Mouse (Mus musculus): ENCODE measurements around the gene Fam166b. TPM values are rescaled to one million over a fixed set of nuclear protein-coding genes. Genes with fewer than 3 reads are reported as not detected.

Gene Fam166b
- polyA plus RNA-seq, 2 experiments from 2014 or later: not detected

- ATAC-seq: no peak
Observed at GRCm38 (mm10) chr4:43379601-43380000, 49.3 kb downstream of the Fam166b start.

Other genes with a start within 250 kb of the Fam166b start
- gene Atp8b5, start 162.0 kb downstream of the Fam166b start, polyA plus RNA-seq (2017; shearing (Covaris generic)): not detected
- gene Rusc2, start 47.2 kb downstream of the Fam166b start, polyA plus RNA-seq (2017; shearing (Covaris generic)): not detected
- 1 to 10 TPM in 1 of 2 experiments, under 1 TPM in 1; 0.37 to 1.7 TPM for gene Tesk1, start 12.8 kb upstream of the Fam166b start, polyA plus RNA-seq (2017; shearing (Covaris generic))
- gene Cd72, start 25.5 kb upstream of the Fam166b start, polyA plus RNA-seq (2017; shearing (Covaris generic)): 100 to 1,000 TPM; 132 to 166 TPM
- gene Sit1, start 54.6 kb upstream of the Fam166b start, polyA plus RNA-seq (2017; shearing (Covaris generic)): 100 to 1,000 TPM; 144 to 199 TPM
- 10 to 100 TPM; 64.0 to 76.0 TPM for gene Ccdc107, start 63.8 kb upstream of the Fam166b start, polyA plus RNA-seq (2017; shearing (Covaris generic))
- gene Arhgef39, start 70.6 kb upstream of the Fam166b start, polyA plus RNA-seq (2017; shearing (Covaris generic)): 1 to 10 TPM; 4.9 to 8.3 TPM
- 1 to 10 TPM in 1 of 2 experiments, under 1 TPM in 1; 0.32 to 1.5 TPM for gene Car9, start 77.8 kb upstream of the Fam166b start, polyA plus RNA-seq (2017; shearing (Covaris generic))
- not detected for gene Tpm2, start 94.6 kb upstream of the Fam166b start, polyA plus RNA-seq (2017; shearing (Covaris generic))
- 100 to 1,000 TPM; 114 to 125 TPM for gene Creb3, start 133.2 kb upstream of the Fam166b start, polyA plus RNA-seq (2017; shearing (Covaris generic))
- gene Tln1, start 133.6 kb upstream of the Fam166b start, polyA plus RNA-seq (2017; shearing (Covaris generic)): 100 to 1,000 TPM in 1 of 2 experiments, 10 to 100 TPM in 1; 83.5 to 103 TPM
- 10 to 100 TPM in 1 of 2 experiments, 1 to 10 TPM in 1; 6.7 to 13.0 TPM for gene Rgp1, start 149.6 kb upstream of the Fam166b start, polyA plus RNA-seq (2017; shearing (Covaris generic))
- 10 to 100 TPM; 12.1 to 15.5 TPM for gene Gba2, start 149.7 kb upstream of the Fam166b start, polyA plus RNA-seq (2017; shearing (Covaris generic))
- not detected for gene Msmp, start 155.4 kb upstream of the Fam166b start, polyA plus RNA-seq (2017; shearing (Covaris generic))
- gene Npr2, start 202.8 kb upstream of the Fam166b start, polyA plus RNA-seq (2017; shearing (Covaris generic)): not detected
- gene Spag8, start 224.5 kb upstream of the Fam166b start, polyA plus RNA-seq (2017; shearing (Covaris generic)): not detected
- gene Hint2, start 227.3 kb upstream of the Fam166b start, polyA plus RNA-seq (2017; shearing (Covaris generic)): 10 to 100 TPM; 38.8 to 43.7 TPM
- gene Tmem8b, start 239.8 kb upstream of the Fam166b start, polyA plus RNA-seq (2017; shearing (Covaris generic)): 1 to 10 TPM in 1 of 2 experiments, under 1 TPM in 1; 0.77 to 1.8 TPM
- 1 to 10 TPM; 2.4 to 2.6 TPM for gene Fam221b, start 240.0 kb upstream of the Fam166b start, polyA plus RNA-seq (2017; shearing (Covaris generic))